Mouse (Mus musculus) ovary, adult 2 months (tissue): Measurements from ENCODE around the gene Nol10. TPM values are rescaled to one million over a fixed set of nuclear protein-coding genes. Genes with fewer than 3 reads are reported as not detected.

ENCODE experiments used
- polyA plus RNA-seq: library from polyadenylated mRNA; depleted of rRNA; stranded (reverse); fragments of >200 nt; gene quantifications from 2 replicates; pipeline ENCODE4 v1.2.3, GENCODE M21; 2012; rRNA removed

Gene Nol10
- 3.6 and 4.1 TPM in 2 replicates for polyA plus RNA-seq

DNA sequence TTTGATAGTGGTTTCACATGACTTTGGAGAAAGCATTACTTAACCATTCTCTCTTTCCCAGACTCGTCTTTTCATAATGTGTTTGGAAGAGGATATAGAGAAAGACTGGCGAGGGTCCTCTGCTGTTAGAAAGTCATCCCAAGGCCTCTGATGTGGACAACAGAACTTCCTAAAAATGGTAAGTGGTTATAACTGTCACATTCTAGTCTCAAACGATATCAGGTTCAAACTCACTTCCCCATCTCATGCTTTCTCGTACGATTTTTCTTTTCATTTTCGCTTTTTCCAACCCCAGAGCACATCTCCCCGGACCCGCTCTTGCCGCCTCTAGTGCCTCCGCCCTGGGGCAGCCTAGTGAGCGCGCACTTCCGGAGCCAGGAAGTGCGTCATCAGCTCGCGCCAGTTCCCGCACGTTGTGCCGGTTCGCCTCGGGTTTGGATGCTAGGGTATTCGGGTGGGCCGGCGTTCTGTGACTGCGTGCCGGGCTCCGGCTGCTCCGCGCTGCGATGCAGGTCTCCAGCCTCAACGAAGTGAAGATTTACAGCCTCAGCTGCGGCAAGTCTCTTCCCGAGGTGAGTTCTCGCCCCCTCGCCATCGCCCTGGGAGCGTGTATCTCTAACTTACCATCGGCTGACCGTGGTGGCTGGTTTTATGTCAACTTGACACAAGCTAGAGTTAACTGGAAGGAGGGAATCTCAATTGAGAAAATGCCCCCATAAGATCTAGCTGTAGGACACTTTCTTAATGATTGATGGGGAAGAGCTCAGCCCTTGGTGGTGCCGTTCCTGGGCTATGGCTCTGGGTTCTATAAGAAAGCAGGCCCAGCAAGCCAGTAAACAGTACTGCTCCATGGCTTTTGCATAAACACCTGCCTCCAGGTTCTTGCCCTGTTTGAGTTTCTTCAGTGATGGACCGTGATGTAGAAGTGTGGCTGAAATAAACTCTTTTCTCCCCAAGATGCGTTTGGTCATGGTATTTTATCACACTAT lies at the start of gene Nol10:
TSS of gene Nol10 (plus strand) at position 411 of the 989 bp plus-strand sequence.

DNA sequence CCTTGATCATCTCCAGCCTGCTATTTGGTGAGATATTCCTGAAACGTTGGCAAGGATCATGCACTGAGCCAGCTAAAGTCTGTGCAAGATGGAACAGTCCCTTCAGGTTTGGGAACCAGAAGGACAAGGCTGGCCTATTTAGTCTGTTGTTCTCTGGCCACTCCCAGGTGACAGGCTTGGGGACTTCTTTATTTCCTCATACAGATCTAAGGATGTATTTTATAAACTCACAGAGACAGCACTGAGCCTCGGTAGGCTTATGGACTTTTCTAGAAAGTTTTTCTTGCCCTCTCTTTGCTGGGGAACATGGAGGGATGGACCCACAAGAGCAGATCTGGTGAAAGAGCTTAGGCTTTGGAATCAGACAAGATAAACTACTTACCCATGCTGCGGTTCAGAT lies 19.0 kb upstream of the Nol10 start, which contains the start of gene Atp6v1c2:
TSS of gene Atp6v1c2 (minus strand) at position 101 of the 400 bp plus-strand sequence.

Other genes with a start within 250 kb of the Nol10 start
- 4.0 and 6.3 TPM in 2 replicates for gene Kcnf1, start 171.6 kb upstream of the Nol10 start, polyA plus RNA-seq
- 73.2 and 77.3 TPM in 2 replicates for gene Pdia6, start 81.9 kb upstream of the Nol10 start, polyA plus RNA-seq
- 2.8 and 3.5 TPM in 2 replicates for gene Atp6v1c2, start 19.1 kb upstream of the Nol10 start, polyA plus RNA-seq
- gene Odc1, start 196.3 kb downstream of the Nol10 start, polyA plus RNA-seq, result 131 and 142 TPM in 2 replicates